Mouse (Mus musculus) spleen, adult 2 months (tissue): ENCODE results near the gene Ptprk.

ENCODE experiments used
- CTCF ChIP-seq: fragments of 200-500 bp; IDR thresholded peaks from 2 replicates; pipeline ENCODE4 v1.5.1; 2011; ENCODE audit warnings: mild to moderate bottlenecking, inconsistent platforms; ENCODE audit not compliant: insufficient read depth, insufficient read length, insufficient replicate concordance; ENCODE audit errors: extremely low read depth
- POLR2A ChIP-seq: fragments of 200-500 bp; IDR thresholded peaks from 2 replicates; pipeline ENCODE4 v1.6.1; 2011; ENCODE audit warnings: low read depth, low read length, inconsistent platforms

GRCm38 (mm10) chr10:28345196-28345681 is 270.6 kb downstream of the Ptprk start:
- TF ChIP-seq CTCF (no peak), POLR2A (no peak)
